Mouse (Mus musculus) myocyte (in vitro differentiated cells): ENCODE data around the gene Tent4b. TPM values are rescaled to one million over a fixed set of nuclear protein-coding genes. Genes with fewer than 3 reads are reported as not detected.

Experiments
- H3K27me3 ChIP-seq: one replicate; pipeline ENCODE4 v1.6.1; 2011; ENCODE audit not compliant: control insufficient read depth, insufficient read depth, insufficient read length
- H3K36me3 ChIP-seq: one replicate; pipeline ENCODE4 v1.6.1; 2011; ENCODE audit not compliant: control insufficient read depth, insufficient read depth
- H3K4me2 ChIP-seq: one replicate; pipeline ENCODE4 v1.6.1; 2011; ENCODE audit warnings: low read depth, control low read depth
- H3K4me3 ChIP-seq: one replicate; pipeline ENCODE4 v1.5.1; 2011; ENCODE audit warnings: mild to moderate bottlenecking, control low read depth, moderate library complexity
- H3K79me2 ChIP-seq: one replicate; pipeline ENCODE4 v1.6.1; 2011; ENCODE audit not compliant: control insufficient read depth, insufficient read depth
- H3ac ChIP-seq: one replicate; pipeline ENCODE4 v1.6.1; 2011; ENCODE audit not compliant: control insufficient read depth, insufficient read length
- CEBPB ChIP-seq: IDR thresholded peaks from 2 replicates; pipeline ENCODE4 v1.6.1; 2011; ENCODE audit warnings: mild to moderate bottlenecking, moderate library complexity; ENCODE audit not compliant: poor library complexity, insufficient read depth, severe bottlenecking
- E2F4 ChIP-seq: IDR thresholded peaks from one replicate; pipeline ENCODE4 v1.6.1; 2011; ENCODE audit warnings: mild to moderate bottlenecking, control low read depth, moderate library complexity; ENCODE audit not compliant: insufficient read depth
- MAX ChIP-seq: IDR thresholded peaks from one replicate; pipeline ENCODE4 v1.6.1; 2011; ENCODE audit warnings: low read depth, mild to moderate bottlenecking, control low read depth
- MYOD1 ChIP-seq, 3 experiments: IDR thresholded peaks; one replicate each; pipeline ENCODE4 v1.6.1; 2011; ENCODE audit warnings: control low read depth in 2 of 3, low read depth in 2 of 3, mild to moderate bottlenecking in 2 of 3, moderate library complexity in 1 of 3; ENCODE audit not compliant: insufficient read length in 2 of 3, control insufficient read depth in 1 of 3
- MYOG ChIP-seq, 3 experiments: IDR thresholded peaks; one replicate each; pipeline ENCODE4 v1.6.1; 2011; ENCODE audit warnings: control low read depth in 2 of 3, low read depth in 2 of 3, mild to moderate bottlenecking in 2 of 3; ENCODE audit not compliant: insufficient read length in 2 of 3, control insufficient read depth in 1 of 3, insufficient read depth in 1 of 3
- POLR2A ChIP-seq: IDR thresholded peaks from one replicate; pipeline ENCODE4 v1.6.1; 2011; ENCODE audit warnings: low read depth, mild to moderate bottlenecking, control low read depth, moderate library complexity; ENCODE audit not compliant: insufficient read length
- POLR2AphosphoS2 ChIP-seq: IDR thresholded peaks from one replicate; pipeline ENCODE4 v1.6.1; 2011; ENCODE audit warnings: low read depth, control low read depth; ENCODE audit not compliant: insufficient read length
- REST ChIP-seq: IDR thresholded peaks from one replicate; pipeline ENCODE4 v1.6.1; 2011; ENCODE audit warnings: mild to moderate bottlenecking, control low read depth, moderate library complexity; ENCODE audit not compliant: insufficient read depth, insufficient read length
- SRF ChIP-seq: IDR thresholded peaks from one replicate; pipeline ENCODE4 v1.6.1; 2011; ENCODE audit warnings: low read depth; ENCODE audit not compliant: control insufficient read depth, insufficient read length
- TCF12 ChIP-seq: IDR thresholded peaks from one replicate; pipeline ENCODE4 v1.6.1; 2011; ENCODE audit warnings: mild to moderate bottlenecking, control low read depth; ENCODE audit not compliant: poor library complexity, insufficient read depth, severe bottlenecking
- TCF3 ChIP-seq: IDR thresholded peaks from one replicate; pipeline ENCODE4 v1.6.1; 2011; ENCODE audit warnings: low read depth, control low read depth; ENCODE audit not compliant: insufficient read length
- USF1 ChIP-seq: IDR thresholded peaks from one replicate; pipeline ENCODE4 v1.6.1; 2011; ENCODE audit warnings: low read depth, mild to moderate bottlenecking, control low read depth, moderate library complexity
- polyA plus RNA-seq: library from polyadenylated mRNA; unstranded; fragments of >200 nt; fragmentation: generic; extraction: Trizol; gene quantifications from one replicate; pipeline ENCODE4 v1.2.1, GENCODE M21; 2012; ENCODE audit warnings: missing spikeins

The Tent4b gene
- polyA plus RNA-seq, 1 experiment: 10.7 TPM

- Histone ChIP-seq H3K4me3 (no peak overlapping the region), H3K4me2 (no peak overlapping the region), H3K27me3 (no peaks in the 10 kb centered on the region), H3ac (no peak overlapping the region), H3K36me3 (peaks cover 5% of the 10 kb centered on the region), H3K79me2 (no peaks in the 10 kb centered on the region)
- TF ChIP-seq REST (no peak), MYOG (IDR thresholded peaks at IDR 0.05; ENCODE audit: control insufficient read depth in 1 of 3, insufficient read depth in 1 of 3, insufficient read length in 2 of 3, low read depth in 2 of 3) (no peak)
Measured at GRCm38 (mm10) chr8:88175264-88175663, 23.7 kb upstream of the Tent4b start.

DNA sequence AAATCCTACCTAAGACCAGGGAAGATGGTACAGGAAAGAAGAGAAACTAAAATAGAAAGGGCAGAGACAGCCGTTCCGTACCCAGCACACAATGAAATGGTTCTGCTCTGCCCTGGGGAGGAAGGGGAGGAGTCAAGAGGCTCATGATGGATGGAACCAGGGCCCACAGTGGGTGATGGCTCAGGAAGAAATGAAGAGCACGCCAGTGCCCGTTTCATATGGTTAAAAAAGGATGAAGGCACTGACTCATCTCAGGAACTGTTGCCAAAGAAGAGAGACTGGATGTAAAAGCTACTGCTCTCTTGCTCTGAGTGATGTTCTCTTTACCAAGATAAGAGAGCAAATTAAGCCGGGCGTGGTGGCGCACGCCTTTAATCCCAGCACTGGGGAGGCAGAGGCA is 21.7 kb upstream of the Tent4b start:
- no peaks in the 10 kb centered on the region for H3K36me3 ChIP-seq
- H3K79me2 ChIP-seq: no peaks in the 10 kb centered on the region
- no peak overlapping the region for H3K4me3 ChIP-seq
- H3K27me3 ChIP-seq: no peaks in the 10 kb centered on the region
- H3K4me2 ChIP-seq: no peak overlapping the region
- TF ChIP-seq POLR2A: no peak
- no peak overlapping the region for H3ac ChIP-seq

DNA sequence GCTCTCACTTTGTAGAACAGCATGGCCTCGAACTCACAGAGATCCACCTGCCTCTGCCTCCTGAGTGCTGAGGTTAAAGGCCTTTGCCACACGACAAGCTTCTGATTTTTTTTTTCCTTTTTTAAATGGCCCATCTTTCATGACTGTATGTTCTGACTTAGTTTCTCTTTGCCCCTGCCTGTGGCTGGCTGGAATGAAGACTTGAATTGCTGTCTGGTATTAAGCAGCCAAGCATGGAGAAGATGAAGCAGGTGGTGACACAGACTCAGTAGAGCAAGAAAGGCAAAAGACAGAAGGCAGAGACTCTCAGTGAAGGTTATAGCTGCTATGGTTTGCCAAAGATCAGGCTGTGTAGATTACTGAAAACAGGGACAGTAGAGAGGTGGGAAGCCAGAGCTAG is 15.9 kb upstream of the Tent4b start:
- Histone ChIP-seq H3K4me2 (no peak overlapping the region), H3K36me3 (no peaks in the 10 kb centered on the region), H3K4me3 (no peak overlapping the region), H3K79me2 (no peaks in the 10 kb centered on the region), H3ac (no peak overlapping the region), H3K27me3 (no peaks in the 10 kb centered on the region)
- TF ChIP-seq E2F4 (no peak), SRF (no peak)

GRCm38 (mm10) chr8:88184914-88185313 is 14.1 kb upstream of the Tent4b start:
- Histone ChIP-seq H3K4me3 (no peak overlapping the region), H3K27me3 (peaks cover 6% of the 10 kb centered on the region), H3ac (no peak overlapping the region), H3K4me2 (no peak overlapping the region), H3K36me3 (no peaks in the 10 kb centered on the region), H3K79me2 (no peaks in the 10 kb centered on the region)
- no peak for TF ChIP-seq TCF12
- TF ChIP-seq POLR2A: no peak
- no peak for TF ChIP-seq SRF
- TF ChIP-seq USF1: no peak
- TF ChIP-seq MAX: no peak
- TF ChIP-seq E2F4: no peak
- TF ChIP-seq MYOD1 (IDR thresholded peaks at IDR 0.05; ENCODE audit: control insufficient read depth in 1 of 3, insufficient read length in 2 of 3, low read depth in 2 of 3): no peak
- no peak for TF ChIP-seq MYOG (IDR thresholded peaks at IDR 0.05; ENCODE audit: control insufficient read depth in 1 of 3, insufficient read depth in 1 of 3, insufficient read length in 2 of 3, low read depth in 2 of 3)

DNA sequence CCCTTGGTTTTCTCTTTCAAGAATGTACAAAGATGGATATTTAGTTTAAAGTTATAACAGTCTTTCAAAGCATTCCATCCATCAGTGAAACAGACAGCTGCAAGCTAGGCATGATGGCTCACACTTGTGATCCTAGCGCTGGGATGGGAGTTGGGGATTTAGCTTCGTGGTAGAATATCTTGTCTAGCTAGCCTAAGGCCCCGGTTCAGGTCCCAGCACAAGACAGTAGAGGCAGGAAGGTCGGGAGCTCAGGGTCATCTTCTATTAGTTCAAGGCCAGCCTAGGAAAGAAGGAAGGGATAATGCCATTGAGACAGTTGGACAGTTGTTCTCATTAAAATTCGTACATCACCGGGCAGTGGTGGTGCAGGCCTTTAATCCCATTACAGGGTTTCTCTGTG is 13.3 kb upstream of the Tent4b start:
- Histone ChIP-seq H3ac (no peak overlapping the region), H3K79me2 (no peaks in the 10 kb centered on the region), H3K4me3 (no peak overlapping the region), H3K27me3 (peaks cover 9% of the 10 kb centered on the region), H3K36me3 (no peaks in the 10 kb centered on the region), H3K4me2 (no peak overlapping the region)
- TF ChIP-seq USF1 (no peak), MYOG (IDR thresholded peaks at IDR 0.05; ENCODE audit: control insufficient read depth in 1 of 3, insufficient read depth in 1 of 3, insufficient read length in 2 of 3, low read depth in 2 of 3) (no peak), POLR2AphosphoS2 (no peak)

DNA sequence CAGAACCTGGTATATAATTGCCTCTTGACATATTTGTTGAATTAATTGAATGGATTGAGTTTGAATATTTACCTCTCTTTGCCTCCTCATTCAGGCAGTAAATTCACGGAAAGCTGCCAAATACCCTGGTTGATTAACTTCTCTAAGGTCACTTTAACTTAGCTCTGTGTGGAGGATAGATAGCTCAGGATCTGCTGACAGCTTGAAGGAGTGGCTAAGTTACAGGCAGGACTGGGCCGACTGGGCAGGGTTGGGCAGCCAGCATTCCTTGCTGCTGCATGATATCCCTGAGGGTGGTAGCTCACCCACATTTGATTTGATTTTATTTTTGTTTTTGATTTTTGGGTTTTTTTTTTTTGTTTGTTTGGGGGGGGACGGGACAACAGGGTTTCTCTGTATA is 1.7 kb upstream of the Tent4b start:
- no peak overlapping the region for H3K4me3 ChIP-seq
- H3K4me2 ChIP-seq: no peak overlapping the region
- H3ac ChIP-seq: no peak overlapping the region
- H3K27me3 ChIP-seq: no peaks in the 10 kb centered on the region
- TF ChIP-seq E2F4 (no peak), MYOG (IDR thresholded peaks at IDR 0.05; ENCODE audit: control insufficient read depth in 1 of 3, insufficient read depth in 1 of 3, insufficient read length in 2 of 3, low read depth in 2 of 3) (no peak), CEBPB (no peak), USF1 (no peak), MAX (no peak), MYOD1 (IDR thresholded peaks at IDR 0.05; ENCODE audit: control insufficient read depth in 1 of 3, insufficient read length in 2 of 3, low read depth in 2 of 3) (no peak), SRF (no peak), POLR2A (no peak), TCF3 (no peak)
- no peaks in the 10 kb centered on the region for H3K36me3 ChIP-seq
- H3K79me2 ChIP-seq: peaks cover 22% of the 10 kb centered on the region
